In the genomic region with DNA sequence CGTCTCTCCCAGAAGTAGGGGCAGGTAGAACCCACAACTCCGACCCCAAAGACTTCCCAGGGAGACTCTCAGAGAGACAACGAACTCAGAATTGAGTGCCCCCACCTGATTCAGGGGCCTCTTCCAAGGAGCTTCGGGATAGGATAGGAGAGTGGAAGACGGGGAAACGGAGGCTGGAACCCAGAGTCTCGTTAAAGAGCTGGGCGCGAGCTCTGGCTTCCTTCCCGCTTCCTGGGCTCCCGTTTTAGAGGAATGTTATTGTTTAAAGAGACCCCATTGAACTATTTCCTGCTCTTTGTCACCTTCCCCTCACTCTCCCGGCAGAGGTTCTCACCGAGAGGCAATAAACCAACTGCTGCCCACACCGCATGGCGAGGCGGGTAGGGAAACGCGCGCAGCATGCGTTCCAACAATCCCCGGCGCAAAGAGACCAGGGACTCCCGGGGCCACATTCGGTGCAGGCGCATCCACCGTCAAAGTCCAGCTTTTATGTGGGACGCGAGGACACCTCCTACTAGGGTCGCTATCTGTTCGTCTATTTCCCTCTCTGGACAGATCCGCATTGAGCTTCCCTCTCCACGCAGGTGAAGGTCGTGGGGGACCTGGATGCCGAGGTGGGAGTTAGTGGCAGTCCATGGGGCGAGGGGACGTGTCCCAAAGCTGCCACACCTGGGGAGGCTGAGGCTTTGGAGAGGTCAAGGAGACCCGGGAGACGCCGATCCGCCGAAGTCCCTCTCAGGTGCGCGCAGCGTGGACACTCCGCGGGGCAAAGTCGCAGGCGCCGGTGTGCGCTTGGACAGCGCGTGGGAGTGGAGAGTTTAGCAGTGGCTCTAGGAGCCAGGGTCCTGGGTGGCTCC, we compare ENCODE assay signal across 13 mouse cellular contexts. TPM values are rescaled to one million over a fixed set of nuclear protein-coding genes. Genes with fewer than 3 reads are reported as not detected.
A peak's percentile ranks its signal among the peaks of the same experiment; 100 is the strongest.
DNase-seq lines count a peak whose midpoint lies in the region; ATAC-seq lines count a peak whose summit lies in the region.
"Had no signal": no experiment of that assay in that cellular context is flagged by ENCODE, and none has a peak within 500 bp of the region (broad histone marks: within the 10 kb centered on the region; RNA-seq: fewer than 3 reads in every experiment).

No protein-coding gene starts in this region.

- no peaks in the 10 kb centered on the region for H3K36me3 ChIP-seq in kidney, embryonic 15.5 days
- no peaks in the 10 kb centered on the region for H3K36me3 ChIP-seq in embryonic facial prominence, embryonic 13.5 days
- no peaks in the 10 kb centered on the region for H3K36me3 ChIP-seq in hindbrain, embryonic 16.5 days (ENCODE audit: control insufficient read depth, insufficient read depth, low read length)
- H3K36me3 ChIP-seq in neural tube, embryonic 11.5 days (ENCODE audit: control insufficient read depth, insufficient read depth, low read length), result no peaks in the 10 kb centered on the region

- H3K4me1 ChIP-seq in kidney, embryonic 15.5 days, result peaks cover 33% of the 10 kb centered on the region
- H3K4me1 ChIP-seq in embryonic facial prominence, embryonic 13.5 days, result peaks cover 20% of the 10 kb centered on the region
- peaks cover 19% of the 10 kb centered on the region for H3K4me1 ChIP-seq in hindbrain, embryonic 16.5 days (ENCODE audit: control insufficient read depth, insufficient read depth, low read depth, low read length)
- H3K4me1 ChIP-seq in neural tube, embryonic 11.5 days (ENCODE audit: control insufficient read depth, insufficient read depth, low read length), result peaks cover 3% of the 10 kb centered on the region; the same call in 1 of the 2 replicates

- intact Hi-C loops in left cerebral cortex, postnatal 10 days (cut with DNase I), result no loop called here

- H3K4me2 ChIP-seq in kidney, embryonic 15.5 days, result peak overlapping the region; percentile 60
- H3K4me2 ChIP-seq in embryonic facial prominence, embryonic 13.5 days, result peak overlapping the region; percentile 44
- peak overlapping the region; percentile 50 for H3K4me2 ChIP-seq in hindbrain, embryonic 16.5 days (ENCODE audit: low read length)
- H3K4me2 ChIP-seq in neural tube, embryonic 11.5 days (ENCODE audit: low read depth), result peak overlapping the region; percentile 39

- WGBS in kidney, embryonic 15.5 days, result under 1% methylated on average over 52 of the region's 52 CpGs
- WGBS in embryonic facial prominence, embryonic 13.5 days, result under 1% methylated on average over 52 of the region's 52 CpGs
- WGBS in hindbrain, embryonic 16.5 days, result 2% methylated on average over 52 of the region's 52 CpGs
- WGBS in neural tube, embryonic 11.5 days, result under 1% methylated on average over 52 of the region's 52 CpGs

- ATAC-seq in kidney, embryonic 15.5 days (replicated peaks; ENCODE audit: low FRiP score), result no peak
- ATAC-seq in embryonic facial prominence, embryonic 13.5 days (ENCODE audit: insufficient number of reproducible peaks, insufficient read depth, low FRiP score, low TSS enrichment, low read depth), result no peak
- no peak for ATAC-seq in hindbrain, embryonic 16.5 days
- no peak for ATAC-seq in neural tube, embryonic 11.5 days (ENCODE audit: insufficient read depth, low FRiP score, low TSS enrichment)

- no peak for DNase-seq in kidney, postnatal 4 days
- no peak for DNase-seq in neural tube, embryonic 11.5 days (ENCODE audit: low spot score)
- DNase-seq in frontal cortex, postnatal 10 days (ENCODE audit: low spot score in 2 of 2), result no peak
- no peak for DNase-seq in left cerebral cortex, postnatal 10 days (ENCODE audit: extremely low spot score in 1 of 2, low spot score in 2 of 2)
- no peak for DNase-seq in adrenal gland, postnatal 36 days
- DNase-seq: kidney, postnatal 14 days had no signal

- H3K27ac ChIP-seq in kidney, embryonic 15.5 days, result no peak overlapping the region
- H3K27ac ChIP-seq in embryonic facial prominence, embryonic 13.5 days, result no peak overlapping the region
- no peak overlapping the region for H3K27ac ChIP-seq in hindbrain, embryonic 16.5 days (ENCODE audit: low read depth, low read length)
- H3K27ac ChIP-seq in neural tube, embryonic 11.5 days (ENCODE audit: low read depth, low read length), result no peak overlapping the region

- H3K9ac ChIP-seq in kidney, embryonic 15.5 days, result no peak overlapping the region
- H3K9ac ChIP-seq in embryonic facial prominence, embryonic 13.5 days, result no peak overlapping the region
- no peak overlapping the region; the same call in 1 of the 2 replicates for H3K9ac ChIP-seq in hindbrain, embryonic 16.5 days (ENCODE audit: low read depth, low read length)
- H3K9ac ChIP-seq in neural tube, embryonic 11.5 days (ENCODE audit: low read length), result no peak overlapping the region

- no peaks in the 10 kb centered on the region for H3K9me3 ChIP-seq in kidney, embryonic 15.5 days (replicated peaks)
- H3K9me3 ChIP-seq in embryonic facial prominence, embryonic 13.5 days, result no peaks in the 10 kb centered on the region
- H3K9me3 ChIP-seq in hindbrain, embryonic 16.5 days (ENCODE audit: control insufficient read depth, low read length), result no peaks in the 10 kb centered on the region
- no peaks in the 10 kb centered on the region for H3K9me3 ChIP-seq in neural tube, embryonic 11.5 days (ENCODE audit: control insufficient read depth, low read length)
- H3K9me3 ChIP-seq: megakaryocyte, embryonic 14.5 days had no signal

- H3K27me3 ChIP-seq in kidney, embryonic 15.5 days, result peaks cover 100% of the 10 kb centered on the region
- peaks cover 100% of the 10 kb centered on the region for H3K27me3 ChIP-seq in embryonic facial prominence, embryonic 13.5 days
- H3K27me3 ChIP-seq in hindbrain, embryonic 16.5 days (replicated peaks; ENCODE audit: control insufficient read depth, insufficient read depth, low read length), result peaks cover 85% of the 10 kb centered on the region
- H3K27me3 ChIP-seq in neural tube, embryonic 11.5 days (ENCODE audit: control insufficient read depth, insufficient read depth, low read length), result peaks cover 94% of the 10 kb centered on the region

- peak overlapping the region; percentile 36 for H3K4me3 ChIP-seq in kidney, embryonic 15.5 days (replicated peaks)
- H3K4me3 ChIP-seq in embryonic facial prominence, embryonic 13.5 days, result peak overlapping the region; percentile 21
- peak overlapping the region; percentile 28 for H3K4me3 ChIP-seq in hindbrain, embryonic 16.5 days (ENCODE audit: low read length)
- peak overlapping the region; percentile 23 for H3K4me3 ChIP-seq in neural tube, embryonic 11.5 days (ENCODE audit: low read depth, low read length)
- H3K4me3 ChIP-seq: erythroblast, embryonic 14.5 days; megakaryocyte, embryonic 14.5 days had no signal

RNA-seq across cellular contexts. Expression of a gene that starts 0.9 kb away (rescaled TPM):
- 0.19 and 0.42 TPM in 2 replicates for polyA plus RNA-seq in kidney, embryonic 15.5 days (2015; fragmentation: Nextera tagmentation; extraction: Ambion mirVana)
- 0.99 and 1.0 TPM in 2 replicates for polyA plus RNA-seq in embryonic facial prominence, embryonic 13.5 days (2015; fragmentation: Nextera tagmentation; extraction: Ambion mirVana)
- 0.25 and 0.35 TPM in 2 replicates for polyA plus RNA-seq in hindbrain, embryonic 16.5 days (2015; fragmentation: Nextera tagmentation; extraction: Ambion mirVana)
- 1.6 and 2.1 TPM in 2 replicates for polyA plus RNA-seq in neural tube, embryonic 11.5 days (2014; fragmentation: Nextera tagmentation; extraction: Ambion mirVana)
- total RNA-seq in left cerebral cortex, postnatal 10 days (2021), result under 1 TPM in 1 of 2 experiments, not detected in 1; 0.51 TPM
- total RNA-seq in adrenal gland, postnatal 36 days (2021), result not detected
- total RNA-seq: MEL had no signal
- polyA plus RNA-seq: erythroblast, embryonic 14.5 days; spleen, adult 2 months had no signal
